Mouse (Mus musculus) cerebellum, adult 2 months (tissue): ENCODE measurements at regions not wholly inside any gene's neighbourhood (a gene's known extent, or its start where the extent isn't known, plus 50 kb on each side); places are given as distances from the start of the nearest gene placed in this dataset.

Source experiments
- DNase-seq, 2 experiments: peaks; one replicate each; pipeline ENCODE4 v3.0.0; 2021
- H3K27ac ChIP-seq: fragments of 200-500 bp; 2 replicates; pipeline ENCODE4 v1.5.1; 2012; ENCODE audit warnings: low read length, control low read depth, inconsistent platforms; ENCODE audit not compliant: insufficient read depth
- H3K27me3 ChIP-seq: fragments of 200-500 bp; 2 replicates; pipeline ENCODE4 v1.6.1; 2012; ENCODE audit warnings: inconsistent platforms, mild to moderate bottlenecking, low read length, moderate library complexity; ENCODE audit not compliant: control insufficient read depth, insufficient read depth
- H3K4me1 ChIP-seq: fragments of 200-500 bp; 2 replicates; pipeline ENCODE4 v1.6.1; 2011; ENCODE audit warnings: low read length; ENCODE audit not compliant: control insufficient read depth, insufficient read depth
- H3K4me3 ChIP-seq: fragments of 200-500 bp; replicated peaks from 2 replicates; pipeline ENCODE3; 2011; ENCODE audit warnings: mild to moderate bottlenecking, low read depth, low read length, control low read depth; ENCODE audit not compliant: insufficient read depth
- CTCF ChIP-seq: fragments of 200-500 bp; IDR thresholded peaks from 2 replicates; pipeline ENCODE4 v1.5.1; 2011; ENCODE audit warnings: low read depth, mild to moderate bottlenecking, control low read depth, low read length, moderate library complexity, borderline replicate concordance; ENCODE audit not compliant: insufficient read depth
- POLR2A ChIP-seq: fragments of 200-500 bp; IDR thresholded peaks from 2 replicates; pipeline ENCODE4 v1.6.1; 2011; ENCODE audit warnings: low read length, control low read depth, borderline replicate concordance; ENCODE audit not compliant: insufficient read depth
- WGBS: fragments of 180-500 bp; shearing (Covaris S2); methylation state at CpG from one replicate; pipeline ENCODE4 v1.1.7; 2018; 5-methylcytosine and 5-hydroxymethylcytosine counted together

- H3K27ac ChIP-seq = no peak overlapping the region
- no peak for TF ChIP-seq POLR2A
- no peak for TF ChIP-seq CTCF
- WGBS = 66% methylated on average over 1 of the region's 1 CpGs
- H3K27me3 ChIP-seq = no peaks in the 10 kb centered on the region; the same call in 1 of the 2 replicates
- H3K4me3 ChIP-seq = no peak overlapping the region
- H3K4me1 ChIP-seq = peaks cover 6% of the 10 kb centered on the region; the same call in 1 of the 2 replicates
- DNase-seq = no peak
Observed at GRCm38 (mm10) chr9:88270836-88271235, 56.2 kb upstream of the Nt5e start.

- Histone ChIP-seq H3K27me3 (no peaks in the 10 kb centered on the region; the same call in 1 of the 2 replicates), H3K4me1 (peaks cover 6% of the 10 kb centered on the region; the same call in 1 of the 2 replicates), H3K27ac (no peak overlapping the region), H3K4me3 (no peak overlapping the region)
- TF ChIP-seq POLR2A (no peak), CTCF (no peak)
- DNase-seq = no peak
- WGBS = 85% methylated on average over 4 of the region's 4 CpGs
Observed at GRCm38 (mm10) chr9:88273304-88273703, 53.7 kb upstream of the Nt5e start.

GRCm38 (mm10) chr9:88274040-88274439, 53.0 kb upstream of the Nt5e start:
- TF ChIP-seq POLR2A (no peak), CTCF (no peak)
- Histone ChIP-seq H3K4me1 (peaks cover 6% of the 10 kb centered on the region; the same call in 1 of the 2 replicates), H3K27ac (no peak overlapping the region), H3K27me3 (no peaks in the 10 kb centered on the region; the same call in 1 of the 2 replicates), H3K4me3 (no peak overlapping the region)
- peak; percentile 58 to 87 for DNase-seq

- no peak overlapping the region for H3K27ac ChIP-seq
- no peak overlapping the region for H3K4me3 ChIP-seq
- DNase-seq = no peak
Observed at GRCm38 (mm10) chr9:88274681-88275336, 52.2 kb upstream of the Nt5e start.

GRCm38 (mm10) chr9:88276023-88276568, 50.9 kb upstream of the Nt5e start:
- DNase-seq = no peak
- Histone ChIP-seq H3K4me1 (peaks cover 6% of the 10 kb centered on the region; the same call in 1 of the 2 replicates), H3K27me3 (no peaks in the 10 kb centered on the region; the same call in 1 of the 2 replicates), H3K27ac (no peak overlapping the region), H3K4me3 (no peak overlapping the region)
- WGBS = 92% methylated on average over 3 of the region's 3 CpGs
- TF ChIP-seq POLR2A (no peak), CTCF (no peak)

More at GRCm38 (mm10) chr9:88274681-88275336, 52.2 kb upstream of the Nt5e start:
- TF ChIP-seq CTCF (no peak), POLR2A (no peak)
- peaks cover 6% of the 10 kb centered on the region; the same call in 1 of the 2 replicates for H3K4me1 ChIP-seq
- H3K27me3 ChIP-seq = no peaks in the 10 kb centered on the region; the same call in 1 of the 2 replicates
- WGBS = 92% methylated on average over 3 of the region's 3 CpGs

GRCm38 (mm10) chr9:88277031-88277430, 50.0 kb upstream of the Nt5e start:
- H3K27me3 ChIP-seq = no peaks in the 10 kb centered on the region
- TF ChIP-seq CTCF = no peak
- no peak for TF ChIP-seq POLR2A
- no peak overlapping the region for H3K27ac ChIP-seq
- no peak for DNase-seq
- peaks cover 6% of the 10 kb centered on the region; the same call in 1 of the 2 replicates for H3K4me1 ChIP-seq
- 89% methylated on average over 6 of the region's 6 CpGs for WGBS
- H3K4me3 ChIP-seq = no peak overlapping the region
